Mouse (Mus musculus): ENCODE measurements around the gene Adcy1. TPM values are rescaled to one million over a fixed set of nuclear protein-coding genes. Genes with fewer than 3 reads are reported as not detected.

Gene Adcy1
- total and polyA plus RNA-seq, 2 experiments from 2014 or later: 14.9 to 182 TPM

GRCm38 (mm10) chr11:7184420-7184819, 121.1 kb downstream of the Adcy1 start:
- no peak for TF ChIP-seq CTCF (IDR thresholded peaks at IDR 0.05; ENCODE audit: low read depth)
- WGBS: 41% methylated on average over 1 of the region's 1 CpGs
- no peak overlapping the region for H3K9ac ChIP-seq (replicated peaks; ENCODE audit: low read length)

DNA sequence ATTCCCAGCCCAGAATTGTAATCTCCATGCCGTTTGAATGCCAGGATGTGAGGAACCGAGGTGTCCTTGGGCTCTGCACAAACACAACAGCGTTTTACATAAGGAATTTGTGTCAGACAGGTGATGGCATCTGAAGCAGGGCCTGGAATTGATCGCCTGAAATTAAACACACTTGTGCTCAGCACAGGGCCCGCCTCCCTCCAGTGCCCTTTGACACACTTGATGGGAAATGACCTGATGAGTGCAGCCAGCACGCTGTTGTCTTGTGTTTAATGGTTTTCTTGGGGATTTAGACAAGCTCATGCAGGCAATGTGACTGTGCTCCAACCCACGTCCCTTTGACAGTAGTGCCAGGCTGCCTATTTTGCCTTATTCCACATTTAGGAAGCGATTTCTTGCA, 124.2 kb downstream of the Adcy1 start:
- H3K36me3 ChIP-seq (ENCODE audit: insufficient read depth, low read length): no peaks in the 10 kb centered on the region
- no peak overlapping the region for H3K4me3 ChIP-seq (ENCODE audit: low read length)
- no peaks in the 10 kb centered on the region for H3K9me3 ChIP-seq (ENCODE audit: low read length)
- 74% methylated on average over 8 of the region's 8 CpGs for WGBS
- DNase-seq (ENCODE audit: low spot score): no peak
- H3K27me3 ChIP-seq (ENCODE audit: insufficient read depth, low read length): no peaks in the 10 kb centered on the region
- no peak for ATAC-seq
- H3K4me1 ChIP-seq (ENCODE audit: insufficient read depth, low read length): no peaks in the 10 kb centered on the region
- no peak overlapping the region for H3K9ac ChIP-seq (replicated peaks; ENCODE audit: low read length)
- no peak overlapping the region for H3K27ac ChIP-seq
- H3K4me2 ChIP-seq (ENCODE audit: low read depth, low read length): no peak overlapping the region
- TF ChIP-seq CTCF (IDR thresholded peaks at IDR 0.05; ENCODE audit: low read depth): no peak

More at GRCm38 (mm10) chr11:7184420-7184819, 121.1 kb downstream of the Adcy1 start:
- Histone ChIP-seq H3K4me3 (ENCODE audit: low read length) (no peak overlapping the region), H3K27me3 (ENCODE audit: insufficient read depth, low read length) (no peaks in the 10 kb centered on the region), H3K4me2 (ENCODE audit: low read depth, low read length) (no peak overlapping the region), H3K36me3 (ENCODE audit: insufficient read depth, low read length) (no peaks in the 10 kb centered on the region), H3K27ac (no peak overlapping the region), H3K9me3 (ENCODE audit: low read length) (no peaks in the 10 kb centered on the region), H3K4me1 (ENCODE audit: insufficient read depth, low read length) (no peaks in the 10 kb centered on the region)
- DNase-seq (ENCODE audit: low spot score): no peak
- ATAC-seq: no peak

DNA sequence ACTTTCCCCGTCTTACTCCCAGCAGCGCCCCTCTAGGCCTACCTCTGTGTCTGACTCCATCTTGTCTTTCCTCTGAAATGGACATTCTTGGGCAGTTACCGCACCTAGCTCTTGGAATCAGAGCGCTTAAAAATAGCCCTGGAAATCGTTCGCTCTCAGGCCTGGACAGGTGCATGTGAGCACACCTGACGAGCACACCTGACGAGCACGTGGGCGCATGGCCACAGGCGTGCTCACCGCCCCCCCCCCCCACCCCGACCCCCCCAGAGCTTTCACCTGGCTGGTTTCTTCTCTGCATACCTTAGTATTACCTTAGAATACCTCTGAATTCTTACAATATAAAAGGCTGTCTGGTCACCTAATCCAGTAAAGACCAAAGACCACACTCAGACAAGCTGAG, 125.2 kb downstream of the Adcy1 start, which contains the start of gene Gm11985:
Gene Gm11985, minus strand, starts transcription at position 101 of the 400 bp plus-strand sequence.
- H3K4me2 ChIP-seq (ENCODE audit: low read depth, low read length): no peak within 1 kb of the TSS
- H3K27ac ChIP-seq: no peak within 1 kb of the TSS
- H3K9ac ChIP-seq (replicated peaks; ENCODE audit: low read length): no peak within 1 kb of the TSS
- no peaks in the 10 kb centered on the region for H3K4me1 ChIP-seq (ENCODE audit: insufficient read depth, low read length)
- DNase-seq (ENCODE audit: low spot score): no peak
- H3K9me3 ChIP-seq (ENCODE audit: low read length): no peaks in the 10 kb centered on the region
- no peaks in the 10 kb centered on the region for H3K27me3 ChIP-seq (ENCODE audit: insufficient read depth, low read length)
- 92% methylated on average over 13 of the region's 13 CpGs for WGBS
- H3K36me3 ChIP-seq (ENCODE audit: insufficient read depth, low read length): no peaks in the 10 kb centered on the region
- no peak for TF ChIP-seq CTCF (IDR thresholded peaks at IDR 0.05; ENCODE audit: low read depth)
- no peak within 1 kb of the TSS for H3K4me3 ChIP-seq (ENCODE audit: low read length)
- no peak for ATAC-seq

- Histone ChIP-seq H3K4me1 (ENCODE audit: insufficient read depth, low read length) (no peaks in the 10 kb centered on the region), H3K4me3 (ENCODE audit: low read length) (no peak overlapping the region), H3K9ac (replicated peaks; ENCODE audit: low read length) (no peak overlapping the region), H3K27ac (no peak overlapping the region), H3K27me3 (ENCODE audit: insufficient read depth, low read length) (no peaks in the 10 kb centered on the region), H3K9me3 (ENCODE audit: low read length) (no peaks in the 10 kb centered on the region), H3K4me2 (ENCODE audit: low read depth, low read length) (no peak overlapping the region), H3K36me3 (ENCODE audit: insufficient read depth, low read length) (no peaks in the 10 kb centered on the region)
- no peak for ATAC-seq
- TF ChIP-seq CTCF (IDR thresholded peaks at IDR 0.05; ENCODE audit: low read depth): no peak
- WGBS: 73% methylated on average over 6 of the region's 6 CpGs
- DNase-seq (ENCODE audit: low spot score): no peak
Measured at GRCm38 (mm10) chr11:7192710-7193109, 129.4 kb downstream of the Adcy1 start.

DNA sequence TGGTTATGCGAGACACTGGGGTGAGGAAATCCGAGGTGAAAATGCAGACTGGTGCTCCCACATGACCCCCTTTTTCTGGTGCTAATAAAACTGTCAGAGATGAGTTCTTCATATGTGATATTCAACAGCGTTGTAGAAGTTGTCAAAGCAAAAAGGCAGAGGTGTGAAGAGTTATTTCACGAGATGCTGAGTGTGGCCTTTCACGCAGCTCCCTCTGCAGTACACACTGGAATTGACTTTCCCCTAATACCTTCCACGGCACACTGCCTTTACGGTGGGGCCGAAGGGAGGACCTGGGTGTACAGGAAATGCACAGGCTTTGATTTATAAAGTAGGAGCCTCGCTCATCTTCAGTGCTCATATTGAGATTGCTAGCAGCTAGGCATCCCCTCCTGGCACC, 129.8 kb downstream of the Adcy1 start:
- DNase-seq (ENCODE audit: low spot score) (no peak), ATAC-seq (no peak)
- no peaks in the 10 kb centered on the region for H3K9me3 ChIP-seq (ENCODE audit: low read length)
- no peak overlapping the region for H3K4me3 ChIP-seq (ENCODE audit: low read length)
- 76% methylated on average over 9 of the region's 9 CpGs for WGBS
- TF ChIP-seq CTCF (IDR thresholded peaks at IDR 0.05; ENCODE audit: low read depth): peak; percentile 26
- no peaks in the 10 kb centered on the region for H3K27me3 ChIP-seq (ENCODE audit: insufficient read depth, low read length)
- no peaks in the 10 kb centered on the region for H3K4me1 ChIP-seq (ENCODE audit: insufficient read depth, low read length)
- H3K4me2 ChIP-seq (ENCODE audit: low read depth, low read length): no peak overlapping the region
- no peak overlapping the region for H3K27ac ChIP-seq
- H3K9ac ChIP-seq (replicated peaks; ENCODE audit: low read length): no peak overlapping the region
- no peaks in the 10 kb centered on the region for H3K36me3 ChIP-seq (ENCODE audit: insufficient read depth, low read length)

DNA sequence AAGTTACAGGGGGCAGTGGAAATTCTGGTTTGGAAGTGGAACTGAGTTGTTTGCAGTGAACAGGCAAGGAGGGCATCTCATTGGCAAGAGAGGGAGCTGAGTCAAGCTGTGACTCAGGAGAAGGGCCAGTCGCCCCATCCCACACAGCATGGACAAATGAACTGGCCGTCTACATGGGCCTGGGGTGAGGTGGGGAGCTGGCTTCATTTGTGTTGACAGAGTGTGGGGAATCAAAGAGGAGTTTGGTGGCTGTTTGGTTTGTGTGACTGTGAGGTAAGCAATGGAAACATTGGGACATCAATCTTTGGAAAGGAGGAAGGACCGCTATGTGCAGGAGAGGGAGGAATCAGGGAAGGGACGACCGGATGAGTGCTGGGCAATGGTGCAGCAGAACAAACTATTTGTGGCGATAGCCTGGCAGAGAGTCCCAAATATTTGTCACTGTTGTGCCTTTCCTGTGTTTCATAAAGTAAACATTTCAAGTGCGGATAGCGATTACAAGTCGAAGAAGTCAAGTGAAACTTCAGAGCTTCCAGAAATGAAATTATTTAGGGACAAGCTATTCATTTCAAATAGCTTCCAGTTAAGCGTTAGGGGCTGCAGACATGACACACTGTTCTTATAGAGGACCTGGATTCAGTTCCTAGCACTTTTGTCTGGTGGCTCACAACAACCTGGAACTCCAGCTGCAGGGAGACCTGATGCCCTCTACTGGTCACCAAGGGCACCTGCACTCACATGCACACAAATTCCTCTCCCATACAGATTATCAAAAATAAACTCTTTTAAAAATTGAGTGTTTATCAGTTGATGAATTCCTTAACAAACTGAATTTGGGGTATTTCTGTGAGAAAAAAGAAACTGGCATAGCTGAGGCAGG, 131.4 kb downstream of the Adcy1 start:
- ATAC-seq: no peak
- TF ChIP-seq CTCF (IDR thresholded peaks at IDR 0.05; ENCODE audit: low read depth): peak; percentile 21
- no peaks in the 10 kb centered on the region for H3K27me3 ChIP-seq (ENCODE audit: insufficient read depth, low read length)
- H3K4me3 ChIP-seq (ENCODE audit: low read length): no peak overlapping the region
- DNase-seq (ENCODE audit: low spot score): no peak
- H3K9me3 ChIP-seq (ENCODE audit: low read length): no peaks in the 10 kb centered on the region
- 92% methylated on average over 10 of the region's 10 CpGs for WGBS
- H3K36me3 ChIP-seq (ENCODE audit: insufficient read depth, low read length): no peaks in the 10 kb centered on the region
- no peak overlapping the region for H3K9ac ChIP-seq (replicated peaks; ENCODE audit: low read length)
- H3K27ac ChIP-seq: no peak overlapping the region
- no peaks in the 10 kb centered on the region for H3K4me1 ChIP-seq (ENCODE audit: insufficient read depth, low read length)
- H3K4me2 ChIP-seq (ENCODE audit: low read depth, low read length): no peak overlapping the region

DNA sequence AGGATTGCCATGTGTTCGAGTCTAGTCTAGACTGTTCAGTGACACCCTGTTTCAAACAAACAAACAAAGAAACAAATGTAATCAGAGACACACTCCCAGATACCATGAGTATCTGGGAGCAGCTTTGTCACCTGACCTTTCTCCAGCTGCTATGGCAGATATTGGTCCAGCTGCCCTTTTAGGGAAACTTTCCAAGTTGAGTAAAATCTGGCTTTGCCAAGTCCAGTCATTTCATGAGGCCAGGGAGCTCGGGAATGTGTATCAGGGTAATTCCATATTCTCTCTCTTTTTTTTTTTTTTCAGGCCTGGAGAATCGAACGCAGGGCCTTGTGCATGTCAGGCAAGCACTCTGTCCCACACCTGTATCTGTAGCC, 132.0 kb downstream of the Adcy1 start:
- Histone ChIP-seq H3K4me2 (ENCODE audit: low read depth, low read length) (no peak overlapping the region), H3K4me3 (ENCODE audit: low read length) (no peak overlapping the region), H3K4me1 (ENCODE audit: insufficient read depth, low read length) (no peaks in the 10 kb centered on the region), H3K27me3 (ENCODE audit: insufficient read depth, low read length) (no peaks in the 10 kb centered on the region), H3K36me3 (ENCODE audit: insufficient read depth, low read length) (no peaks in the 10 kb centered on the region), H3K9ac (replicated peaks; ENCODE audit: low read length) (no peak overlapping the region), H3K9me3 (ENCODE audit: low read length) (no peaks in the 10 kb centered on the region), H3K27ac (no peak overlapping the region)
- no peak for TF ChIP-seq CTCF (IDR thresholded peaks at IDR 0.05; ENCODE audit: low read depth)
- ATAC-seq (no peak), DNase-seq (ENCODE audit: low spot score) (no peak)
- 84% methylated on average over 4 of the region's 4 CpGs for whole genome bisulfite sequencing

Measured in hindbrain, postnatal 0 days (tissue).